Mouse (Mus musculus): ENCODE measurements around the gene Lrba. TPM values are rescaled to one million over a fixed set of nuclear protein-coding genes. Genes with fewer than 3 reads are reported as not detected.

Lrba gene
- polyA plus RNA-seq, 1 experiment from 2014 or later: 3.0 TPM

GRCm38 (mm10) chr3:86558976-86559375 is 334.5 kb downstream of the Lrba start:
- Histone ChIP-seq H3K27ac (no peak overlapping the region), H3K4me3 (no peak overlapping the region), H3K4me1 (no peaks in the 10 kb centered on the region), H3K27me3 (ENCODE audit: poor library complexity, severe bottlenecking) (peaks cover 100% of the 10 kb centered on the region), H3K36me3 (replicated peaks) (no peaks in the 10 kb centered on the region), H3K9me3 (no peaks in the 10 kb centered on the region)
- no peak for DNase-seq (ENCODE audit: extremely low spot score, low spot score)
- 30% methylated on average over 1 of the region's 1 CpGs for WGBS

DNA sequence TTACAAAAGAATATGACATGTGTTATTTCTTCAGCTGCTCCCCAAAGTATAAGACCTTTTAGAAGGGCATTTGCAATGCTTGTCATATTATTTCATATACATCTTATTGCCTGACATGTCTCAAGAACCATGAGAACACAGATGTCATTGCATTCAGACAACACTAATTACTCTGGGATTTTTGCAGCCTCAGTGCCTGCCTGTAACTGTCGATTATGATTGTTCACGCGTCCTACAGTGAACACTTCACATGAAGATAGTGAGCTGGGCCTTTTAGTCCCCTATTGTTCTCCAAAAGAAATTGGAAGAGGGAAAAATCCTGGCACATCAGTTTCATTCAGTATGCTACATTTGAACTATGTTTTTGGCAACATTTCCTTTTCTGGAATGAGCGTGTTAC is 335.2 kb downstream of the Lrba start:
- H3K27me3 ChIP-seq (ENCODE audit: poor library complexity, severe bottlenecking): peaks cover 100% of the 10 kb centered on the region
- H3K27ac ChIP-seq: no peak overlapping the region
- no peaks in the 10 kb centered on the region for H3K9me3 ChIP-seq
- 89% methylated on average over 4 of the region's 4 CpGs for WGBS
- no peak overlapping the region for H3K4me3 ChIP-seq
- no peak for DNase-seq (ENCODE audit: extremely low spot score, low spot score)
- no peaks in the 10 kb centered on the region for H3K36me3 ChIP-seq (replicated peaks)
- H3K4me1 ChIP-seq: no peaks in the 10 kb centered on the region

DNA sequence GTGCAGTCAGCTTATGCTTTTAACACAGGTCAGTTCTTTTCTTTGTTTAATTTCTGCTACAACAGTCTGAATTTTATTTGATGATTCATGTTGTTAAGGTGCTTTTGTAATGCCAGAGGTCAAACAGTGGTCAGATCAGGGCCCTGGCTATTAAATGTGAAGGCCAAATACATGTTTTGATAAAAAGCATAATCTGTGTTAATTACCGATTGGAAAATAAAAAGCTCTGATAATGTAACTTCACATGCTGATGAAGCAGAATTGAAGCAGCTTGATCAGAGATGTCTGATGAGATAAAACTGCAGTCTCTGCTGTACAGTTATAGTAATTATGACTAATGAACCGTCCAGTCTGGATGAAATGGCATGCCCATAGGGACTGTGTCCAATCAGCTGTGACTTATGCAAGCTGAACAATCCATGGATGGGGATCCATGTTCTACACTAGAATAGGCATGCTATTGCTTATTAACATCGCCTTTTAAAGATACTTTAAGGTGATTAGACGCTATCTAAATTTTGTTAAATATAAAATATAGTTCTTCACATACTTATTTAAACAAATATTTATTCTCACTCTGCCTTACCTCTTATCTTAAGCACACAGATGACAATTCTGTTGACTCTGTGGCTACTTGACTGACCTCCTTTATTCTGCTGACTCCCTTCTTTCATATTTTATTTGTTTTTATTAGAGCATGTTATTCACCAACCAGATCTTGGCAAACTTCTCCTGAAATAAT is 336.0 kb downstream of the Lrba start:
- 89% methylated on average over 4 of the region's 4 CpGs for WGBS
- H3K27me3 ChIP-seq (ENCODE audit: poor library complexity, severe bottlenecking): peaks cover 100% of the 10 kb centered on the region
- H3K36me3 ChIP-seq (replicated peaks): no peaks in the 10 kb centered on the region
- no peaks in the 10 kb centered on the region for H3K9me3 ChIP-seq
- DNase-seq (ENCODE audit: extremely low spot score, low spot score): no peak
- no peaks in the 10 kb centered on the region for H3K4me1 ChIP-seq
- no peak overlapping the region for H3K4me3 ChIP-seq
- no peak overlapping the region for H3K27ac ChIP-seq

- H3K36me3 ChIP-seq (replicated peaks): no peaks in the 10 kb centered on the region
- H3K4me1 ChIP-seq: no peaks in the 10 kb centered on the region
- no peak for DNase-seq (ENCODE audit: extremely low spot score, low spot score)
- H3K9me3 ChIP-seq: no peaks in the 10 kb centered on the region
- peaks cover 100% of the 10 kb centered on the region for H3K27me3 ChIP-seq (ENCODE audit: poor library complexity, severe bottlenecking)
- H3K4me3 ChIP-seq: no peak overlapping the region
- 89% methylated on average over 1 of the region's 1 CpGs for WGBS
- H3K27ac ChIP-seq: no peak overlapping the region
Measured at GRCm38 (mm10) chr3:86561023-86561344, 336.5 kb downstream of the Lrba start.

DNA sequence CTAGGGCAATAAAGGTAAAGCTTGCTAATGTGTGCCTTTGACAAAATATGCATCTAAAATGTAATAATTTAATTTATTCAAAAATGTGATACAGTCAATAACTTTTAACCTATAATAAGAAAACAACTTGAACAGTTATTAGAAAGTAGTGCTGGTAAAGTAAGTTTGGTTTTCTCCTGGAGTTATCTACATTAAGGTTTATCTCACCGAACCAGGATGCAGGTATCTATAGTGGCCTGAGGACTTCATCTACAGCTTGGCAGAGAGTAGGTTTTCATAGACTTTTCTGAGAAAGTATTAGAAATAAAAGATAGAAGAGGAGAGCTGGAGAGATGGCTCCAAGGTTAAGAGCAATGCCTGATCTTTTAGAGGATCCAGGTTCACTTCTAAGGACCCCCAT is 336.9 kb downstream of the Lrba start:
- no peaks in the 10 kb centered on the region for H3K9me3 ChIP-seq
- H3K27ac ChIP-seq: no peak overlapping the region
- no peaks in the 10 kb centered on the region for H3K36me3 ChIP-seq (replicated peaks)
- peaks cover 100% of the 10 kb centered on the region for H3K27me3 ChIP-seq (ENCODE audit: poor library complexity, severe bottlenecking)
- no peaks in the 10 kb centered on the region for H3K4me1 ChIP-seq
- no peak for DNase-seq (ENCODE audit: extremely low spot score, low spot score)
- no peak overlapping the region for H3K4me3 ChIP-seq
- WGBS: 91% methylated on average over 1 of the region's 1 CpGs

- H3K4me3 ChIP-seq: no peak overlapping the region
- H3K9me3 ChIP-seq: no peaks in the 10 kb centered on the region
- H3K27ac ChIP-seq: no peak overlapping the region
- H3K27me3 ChIP-seq (ENCODE audit: poor library complexity, severe bottlenecking): peaks cover 100% of the 10 kb centered on the region
- H3K36me3 ChIP-seq (replicated peaks): no peaks in the 10 kb centered on the region
- no peak for DNase-seq (ENCODE audit: extremely low spot score, low spot score)
- H3K4me1 ChIP-seq: peaks cover 16% of the 10 kb centered on the region
- 79% methylated on average over 4 of the region's 4 CpGs for WGBS
Measured at GRCm38 (mm10) chr3:86567312-86567711, 342.8 kb downstream of the Lrba start.

- no peak overlapping the region for H3K4me3 ChIP-seq
- no peak for DNase-seq (ENCODE audit: extremely low spot score, low spot score)
- no peaks in the 10 kb centered on the region for H3K9me3 ChIP-seq
- WGBS: 8% methylated on average over 4 of the region's 4 CpGs
- H3K27ac ChIP-seq: no peak overlapping the region
- H3K27me3 ChIP-seq (ENCODE audit: poor library complexity, severe bottlenecking): peaks cover 100% of the 10 kb centered on the region
- peaks cover 24% of the 10 kb centered on the region for H3K4me1 ChIP-seq
- no peaks in the 10 kb centered on the region for H3K36me3 ChIP-seq (replicated peaks)
Measured at GRCm38 (mm10) chr3:86571518-86571917, 347.0 kb downstream of the Lrba start.

- Histone ChIP-seq H3K36me3 (replicated peaks) (no peaks in the 10 kb centered on the region), H3K9me3 (no peaks in the 10 kb centered on the region), H3K4me1 (peaks cover 24% of the 10 kb centered on the region), H3K4me3 (no peak overlapping the region), H3K27ac (no peak overlapping the region), H3K27me3 (ENCODE audit: poor library complexity, severe bottlenecking) (peaks cover 100% of the 10 kb centered on the region)
- DNase-seq (ENCODE audit: extremely low spot score, low spot score): no peak
- WGBS: 15% methylated on average over 3 of the region's 3 CpGs
Measured at GRCm38 (mm10) chr3:86572519-86573244, 348.2 kb downstream of the Lrba start.

GRCm38 (mm10) chr3:86575312-86575711 is 350.8 kb downstream of the Lrba start:
- Histone ChIP-seq H3K36me3 (replicated peaks) (no peaks in the 10 kb centered on the region), H3K27ac (no peak overlapping the region), H3K27me3 (ENCODE audit: poor library complexity, severe bottlenecking) (peaks cover 100% of the 10 kb centered on the region), H3K4me3 (no peak overlapping the region), H3K9me3 (no peaks in the 10 kb centered on the region), H3K4me1 (peaks cover 24% of the 10 kb centered on the region)
- DNase-seq (ENCODE audit: extremely low spot score, low spot score): no peak

GRCm38 (mm10) chr3:86602284-86602683 is 377.8 kb downstream of the Lrba start:
- peak; percentile 17 for DNase-seq (ENCODE audit: extremely low spot score, low spot score)
- Histone ChIP-seq H3K27ac (no peak overlapping the region), H3K27me3 (ENCODE audit: poor library complexity, severe bottlenecking) (no peaks in the 10 kb centered on the region), H3K9me3 (no peaks in the 10 kb centered on the region), H3K36me3 (replicated peaks) (no peaks in the 10 kb centered on the region), H3K4me3 (no peak overlapping the region), H3K4me1 (peaks cover 8% of the 10 kb centered on the region; the same call in 1 of the 2 replicates)
- 49% methylated on average over 3 of the region's 3 CpGs for WGBS

DNA sequence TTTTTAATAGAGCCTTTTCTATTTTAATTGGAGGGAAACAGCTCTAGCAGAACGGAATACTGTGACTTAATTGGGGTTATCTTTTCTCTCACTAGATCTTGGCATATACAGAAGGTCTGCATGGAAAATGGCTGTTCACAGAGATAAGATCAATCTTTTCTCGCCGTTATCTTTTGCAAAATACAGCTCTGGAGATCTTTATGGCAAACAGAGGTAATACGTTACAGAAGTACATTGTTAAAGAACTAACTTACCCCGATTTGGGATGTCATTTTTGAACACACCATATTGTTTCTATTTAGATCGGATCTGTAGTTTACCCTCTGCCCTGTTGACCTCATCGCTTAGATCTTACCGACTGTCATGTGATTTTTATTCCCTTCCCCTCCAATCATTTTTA is 381.3 kb downstream of the Lrba start:
- Histone ChIP-seq H3K36me3 (replicated peaks) (no peaks in the 10 kb centered on the region), H3K9me3 (no peaks in the 10 kb centered on the region), H3K27ac (no peak overlapping the region), H3K4me1 (peaks cover 8% of the 10 kb centered on the region; the same call in 1 of the 2 replicates), H3K27me3 (ENCODE audit: poor library complexity, severe bottlenecking) (no peaks in the 10 kb centered on the region), H3K4me3 (no peak overlapping the region)
- DNase-seq (ENCODE audit: extremely low spot score, low spot score): no peak
- 86% methylated on average over 8 of the region's 8 CpGs for WGBS

- DNase-seq (ENCODE audit: extremely low spot score, low spot score): no peak
- Histone ChIP-seq H3K27me3 (ENCODE audit: poor library complexity, severe bottlenecking) (no peaks in the 10 kb centered on the region), H3K36me3 (replicated peaks) (no peaks in the 10 kb centered on the region), H3K9me3 (no peaks in the 10 kb centered on the region), H3K4me1 (no peaks in the 10 kb centered on the region), H3K4me3 (no peak overlapping the region), H3K27ac (no peak overlapping the region)
- WGBS: 76% methylated on average over 4 of the region's 4 CpGs
Measured at GRCm38 (mm10) chr3:86627008-86627743, 402.7 kb downstream of the Lrba start.

- H3K4me3 ChIP-seq: no peak overlapping the region
- DNase-seq (ENCODE audit: extremely low spot score, low spot score): no peak
- WGBS: 94% methylated on average over 4 of the region's 4 CpGs
- H3K36me3 ChIP-seq (replicated peaks): no peaks in the 10 kb centered on the region
- no peak overlapping the region for H3K27ac ChIP-seq
- H3K27me3 ChIP-seq (ENCODE audit: poor library complexity, severe bottlenecking): no peaks in the 10 kb centered on the region
- H3K9me3 ChIP-seq: no peaks in the 10 kb centered on the region
- no peaks in the 10 kb centered on the region for H3K4me1 ChIP-seq
Measured at GRCm38 (mm10) chr3:86629379-86629778, 404.9 kb downstream of the Lrba start.

All from forebrain, embryonic 10.5 days (tissue).